Comparison of ENCODE assay signal across 9 mouse cellular contexts in genomic region chr17:13478866-13479571, GRCm38 (mm10).
A peak's percentile ranks its signal among the peaks of the same experiment; 100 is the strongest.
DNase-seq lines count a peak whose midpoint lies in the region; ATAC-seq and TF ChIP-seq lines count a peak whose summit lies in the region.
"Had no signal": no experiment of that assay in that cellular context is flagged by ENCODE, and none has a peak within 500 bp of the region (broad histone marks: within the 10 kb centered on the region; RNA-seq: fewer than 3 reads in every experiment).

No protein-coding gene starts in this region.

- H3K4me2 ChIP-seq in forebrain, embryonic 14.5 days (ENCODE audit: low read length), result peak overlapping the region; percentile 17
- H3K4me2 ChIP-seq in limb, embryonic 12.5 days, result peak overlapping the region; percentile 39
- H3K4me2 ChIP-seq in neural tube, embryonic 13.5 days, result peak overlapping the region; percentile 27; the same call in 1 of the 2 replicates

- no peaks in the 10 kb centered on the region for H3K36me3 ChIP-seq in forebrain, embryonic 14.5 days (ENCODE audit: control insufficient read depth, insufficient read depth, low read length)
- H3K36me3 ChIP-seq in limb, embryonic 12.5 days, result no peaks in the 10 kb centered on the region
- no peaks in the 10 kb centered on the region for H3K36me3 ChIP-seq in neural tube, embryonic 13.5 days

- no peaks in the 10 kb centered on the region for H3K27me3 ChIP-seq in forebrain, embryonic 14.5 days (replicated peaks; ENCODE audit: control insufficient read depth, insufficient read depth, low read length)
- no peaks in the 10 kb centered on the region for H3K27me3 ChIP-seq in limb, embryonic 12.5 days
- H3K27me3 ChIP-seq in neural tube, embryonic 13.5 days, result no peaks in the 10 kb centered on the region

- H3K9me3 ChIP-seq in forebrain, embryonic 14.5 days (replicated peaks; ENCODE audit: control insufficient read depth, low read length), result no peaks in the 10 kb centered on the region
- H3K9me3 ChIP-seq in limb, embryonic 12.5 days, result no peaks in the 10 kb centered on the region
- H3K9me3 ChIP-seq in neural tube, embryonic 13.5 days, result no peaks in the 10 kb centered on the region

- 4% methylated on average over 5 of the region's 5 CpGs for WGBS in forebrain, embryonic 14.5 days
- WGBS in limb, embryonic 12.5 days, result 10% methylated on average over 5 of the region's 5 CpGs
- 19% methylated on average over 5 of the region's 5 CpGs for WGBS in neural tube, embryonic 13.5 days

- H3K27ac ChIP-seq in layer of hippocampus, adult 2 months, result peak overlapping the region; percentile 61; the same call in 1 of the 2 replicates
- peak overlapping the region; percentile 82 for H3K27ac ChIP-seq in forebrain, embryonic 14.5 days (ENCODE audit: low read depth, low read length)
- H3K27ac ChIP-seq in limb, embryonic 12.5 days, result peak overlapping the region; percentile 80
- H3K27ac ChIP-seq in neural tube, embryonic 13.5 days (replicated peaks), result peak overlapping the region; percentile 78

- peak overlapping the region; percentile 48; the same call in 1 of the 2 replicates for H3K9ac ChIP-seq in forebrain, embryonic 14.5 days (ENCODE audit: low read length)
- H3K9ac ChIP-seq in limb, embryonic 12.5 days (replicated peaks), result no peak overlapping the region
- H3K9ac ChIP-seq in neural tube, embryonic 13.5 days, result peak overlapping the region; percentile 43; the same call in 1 of the 2 replicates

- peaks cover 16% of the 10 kb centered on the region for H3K4me1 ChIP-seq in forebrain, embryonic 14.5 days (ENCODE audit: control insufficient read depth, insufficient read depth, low read length)
- peaks cover 22% of the 10 kb centered on the region for H3K4me1 ChIP-seq in limb, embryonic 12.5 days (replicated peaks)
- H3K4me1 ChIP-seq in neural tube, embryonic 13.5 days (replicated peaks), result peaks cover 29% of the 10 kb centered on the region

- TF ChIP-seq CTCF in layer of hippocampus, adult 2 months (conservative IDR thresholded peaks at IDR 0.05), result no peak

- peak; percentile 85 for ATAC-seq in forebrain, embryonic 14.5 days
- ATAC-seq in limb, embryonic 12.5 days (ENCODE audit: insufficient number of reproducible peaks, insufficient read depth, low FRiP score, low TSS enrichment, low read depth), result peak; percentile 53; the same call in 1 of the 2 replicates
- peak; percentile 88 for ATAC-seq in neural tube, embryonic 13.5 days (ENCODE audit: low read depth)

- DNase-seq in layer of hippocampus, adult 2 months (ENCODE audit: low spot score in 2 of 2), result no peak
- no peak for DNase-seq in layer of hippocampus, adult 8-10 months (ENCODE audit: low spot score in 2 of 2)
- peak; percentile 61 for DNase-seq in forebrain, embryonic 14.5 days (ENCODE audit: low spot score)
- no peak for DNase-seq in spleen, postnatal 10 days (ENCODE audit: low spot score in 2 of 2)
- no peak for DNase-seq in kidney, postnatal 10 days
- DNase-seq in testis, postnatal 14 days (ENCODE audit: low spot score), result no peak
- DNase-seq: thymus, postnatal 25 days had no signal

- H3K4me3 ChIP-seq in layer of hippocampus, adult 2 months, result no peak overlapping the region
- H3K4me3 ChIP-seq in forebrain, embryonic 14.5 days (ENCODE audit: low read depth, low read length), result no peak overlapping the region
- H3K4me3 ChIP-seq in limb, embryonic 12.5 days (replicated peaks), result no peak overlapping the region
- H3K4me3 ChIP-seq in neural tube, embryonic 13.5 days, result no peak overlapping the region
